Mouse (Mus musculus): ENCODE results near the gene 9430097D07Rik. TPM values are rescaled to one million over a fixed set of nuclear protein-coding genes. Genes with fewer than 3 reads are reported as not detected.

9430097D07Rik gene
- polyA plus RNA-seq, 1 experiment from 2014 or later = 0.14 TPM

GRCm38 (mm10) chr2:32556019-32556418, 19.5 kb downstream of the 9430097D07Rik start:
- Histone ChIP-seq H3K27ac (ENCODE audit: low read depth, low read length) (no peak overlapping the region), H3K4me1 (replicated peaks; ENCODE audit: control insufficient read depth, insufficient read depth, low read length) (peaks cover 2% of the 10 kb centered on the region; the same call in 1 of the 2 replicates), H3K4me2 (replicated peaks; ENCODE audit: low read depth) (no peak overlapping the region), H3K9ac (ENCODE audit: low read depth, low read length) (no peak overlapping the region), H3K9me3 (ENCODE audit: control insufficient read depth) (no peaks in the 10 kb centered on the region), H3K27me3 (replicated peaks; ENCODE audit: control insufficient read depth, insufficient read depth, low read length) (no peaks in the 10 kb centered on the region), H3K36me3 (ENCODE audit: control insufficient read depth, insufficient read depth) (peaks cover 26% of the 10 kb centered on the region), H3K4me3 (ENCODE audit: low read depth, low read length) (no peak overlapping the region)
- no peak for ATAC-seq
- 77% methylated on average over 7 of the region's 7 CpGs for WGBS
- TF ChIP-seq CTCF (IDR thresholded peaks at IDR 0.05; ENCODE audit: low read depth) = no peak

- H3K4me3 ChIP-seq (ENCODE audit: low read depth, low read length) = no peak overlapping the region
- WGBS = 40% methylated on average over 4 of the region's 4 CpGs
- no peak overlapping the region for H3K4me2 ChIP-seq (replicated peaks; ENCODE audit: low read depth)
- no peak for TF ChIP-seq CTCF (IDR thresholded peaks at IDR 0.05; ENCODE audit: low read depth)
- H3K27ac ChIP-seq (ENCODE audit: low read depth, low read length) = peak overlapping the region; percentile 35; the same call in 1 of the 2 replicates
- no peak for ATAC-seq
- H3K9ac ChIP-seq (ENCODE audit: low read depth, low read length) = no peak overlapping the region
- H3K4me1 ChIP-seq (replicated peaks; ENCODE audit: control insufficient read depth, insufficient read depth, low read length) = peaks cover 7% of the 10 kb centered on the region
- H3K27me3 ChIP-seq (replicated peaks; ENCODE audit: control insufficient read depth, insufficient read depth, low read length) = no peaks in the 10 kb centered on the region
- H3K36me3 ChIP-seq (ENCODE audit: control insufficient read depth, insufficient read depth) = peaks cover 21% of the 10 kb centered on the region
- H3K9me3 ChIP-seq (ENCODE audit: control insufficient read depth) = no peaks in the 10 kb centered on the region
Observed at GRCm38 (mm10) chr2:32555484-32555883, 20.0 kb downstream of the 9430097D07Rik start.

GRCm38 (mm10) chr2:32553592-32554148, 21.8 kb downstream of the 9430097D07Rik start:
- 83% methylated on average over 7 of the region's 7 CpGs for WGBS
- no peak overlapping the region for H3K27ac ChIP-seq (ENCODE audit: low read depth, low read length)
- peaks cover 6% of the 10 kb centered on the region; the same call in 1 of the 2 replicates for H3K36me3 ChIP-seq (ENCODE audit: control insufficient read depth, insufficient read depth)

DNA sequence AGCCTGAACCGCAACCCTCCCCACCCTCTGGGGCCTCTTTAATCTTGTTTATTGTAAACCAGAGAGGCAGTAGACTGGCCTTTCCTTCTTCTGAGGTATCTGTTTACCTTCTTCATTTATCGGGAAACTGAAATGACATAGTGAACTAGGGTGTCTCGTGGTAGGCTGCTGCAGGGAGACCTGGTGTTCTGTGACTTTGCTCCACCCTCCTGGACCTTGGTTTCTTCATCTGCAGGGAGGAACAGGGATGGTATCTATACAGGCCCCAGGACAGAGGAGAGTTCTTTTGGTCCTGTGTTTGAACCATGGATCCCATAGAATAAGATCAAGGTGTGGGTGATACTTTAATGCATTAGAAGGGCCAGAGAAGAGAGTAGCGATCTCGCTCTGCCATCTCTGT, 24.2 kb downstream of the 9430097D07Rik start:
- H3K4me2 ChIP-seq (replicated peaks; ENCODE audit: low read depth) = no peak overlapping the region
- peak overlapping the region; percentile 54 for H3K27ac ChIP-seq (ENCODE audit: low read depth, low read length)
- peak; percentile 66 for ATAC-seq
- no peak for TF ChIP-seq CTCF (IDR thresholded peaks at IDR 0.05; ENCODE audit: low read depth)
- H3K9ac ChIP-seq (ENCODE audit: low read depth, low read length) = no peak overlapping the region
- H3K36me3 ChIP-seq (ENCODE audit: control insufficient read depth, insufficient read depth) = 0 out of 2 replicates have a peak, but pooled peaks cover 8% of the 10 kb centered on the region
- H3K27me3 ChIP-seq (replicated peaks; ENCODE audit: control insufficient read depth, insufficient read depth, low read length) = no peaks in the 10 kb centered on the region
- H3K4me3 ChIP-seq (ENCODE audit: low read depth, low read length) = no peak overlapping the region
- peaks cover 19% of the 10 kb centered on the region for H3K4me1 ChIP-seq (replicated peaks; ENCODE audit: control insufficient read depth, insufficient read depth, low read length)
- 46% methylated on average over 5 of the region's 5 CpGs for WGBS
- H3K9me3 ChIP-seq (ENCODE audit: control insufficient read depth) = no peaks in the 10 kb centered on the region

More at GRCm38 (mm10) chr2:32553592-32554148, 21.8 kb downstream of the 9430097D07Rik start:
- no peaks in the 10 kb centered on the region for H3K27me3 ChIP-seq (replicated peaks; ENCODE audit: control insufficient read depth, insufficient read depth, low read length)
- no peaks in the 10 kb centered on the region for H3K9me3 ChIP-seq (ENCODE audit: control insufficient read depth)
- no peak overlapping the region for H3K4me2 ChIP-seq (replicated peaks; ENCODE audit: low read depth)
- no peak for TF ChIP-seq CTCF (IDR thresholded peaks at IDR 0.05; ENCODE audit: low read depth)
- no peak overlapping the region for H3K9ac ChIP-seq (ENCODE audit: low read depth, low read length)
- no peak for ATAC-seq
- H3K4me1 ChIP-seq (replicated peaks; ENCODE audit: control insufficient read depth, insufficient read depth, low read length) = peaks cover 14% of the 10 kb centered on the region
- H3K4me3 ChIP-seq (ENCODE audit: low read depth, low read length) = no peak overlapping the region

GRCm38 (mm10) chr2:32549764-32550163, 25.7 kb downstream of the 9430097D07Rik start:
- Histone ChIP-seq H3K9ac (ENCODE audit: low read depth, low read length) (no peak overlapping the region), H3K27me3 (replicated peaks; ENCODE audit: control insufficient read depth, insufficient read depth, low read length) (no peaks in the 10 kb centered on the region), H3K4me1 (replicated peaks; ENCODE audit: control insufficient read depth, insufficient read depth, low read length) (peaks cover 19% of the 10 kb centered on the region), H3K27ac (ENCODE audit: low read depth, low read length) (peak overlapping the region; percentile 21; the same call in 1 of the 2 replicates), H3K4me3 (ENCODE audit: low read depth, low read length) (no peak overlapping the region), H3K9me3 (ENCODE audit: control insufficient read depth) (no peaks in the 10 kb centered on the region), H3K4me2 (replicated peaks; ENCODE audit: low read depth) (no peak overlapping the region), H3K36me3 (ENCODE audit: control insufficient read depth, insufficient read depth) (0 out of 2 replicates have a peak, but pooled peaks cover 12% of the 10 kb centered on the region)
- WGBS = 34% methylated on average over 6 of the region's 6 CpGs
- ATAC-seq = no peak
- TF ChIP-seq CTCF (IDR thresholded peaks at IDR 0.05; ENCODE audit: low read depth) = no peak

DNA sequence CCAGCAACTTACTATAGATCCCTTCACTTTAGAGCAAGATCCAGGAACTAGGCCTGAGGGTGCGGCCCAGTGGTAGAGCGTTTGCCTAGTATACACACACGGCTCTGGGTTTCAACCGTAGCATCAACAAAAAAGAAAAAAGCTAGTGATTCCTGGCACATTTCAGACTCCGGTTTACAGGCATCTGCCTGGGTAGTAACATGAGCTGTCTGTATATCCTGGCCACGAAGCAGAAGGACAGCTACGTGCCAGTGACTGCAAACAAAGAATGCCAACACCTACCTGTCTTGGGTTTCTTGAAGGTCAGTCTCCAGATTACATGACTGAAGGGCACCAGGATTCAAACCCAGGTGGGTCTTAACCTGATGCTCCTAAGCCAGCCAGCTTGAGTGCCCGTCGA, 26.3 kb downstream of the 9430097D07Rik start:
- WGBS = 78% methylated on average over 9 of the region's 9 CpGs
- H3K27ac ChIP-seq (ENCODE audit: low read depth, low read length) = no peak overlapping the region

More for the DNA sequence above, 26.3 kb downstream of the 9430097D07Rik start:
- Histone ChIP-seq H3K4me2 (replicated peaks; ENCODE audit: low read depth) (no peak overlapping the region), H3K27me3 (replicated peaks; ENCODE audit: control insufficient read depth, insufficient read depth, low read length) (no peaks in the 10 kb centered on the region), H3K9ac (ENCODE audit: low read depth, low read length) (no peak overlapping the region), H3K36me3 (ENCODE audit: control insufficient read depth, insufficient read depth) (peaks cover 12% of the 10 kb centered on the region; the same call in 1 of the 2 replicates), H3K9me3 (ENCODE audit: control insufficient read depth) (no peaks in the 10 kb centered on the region), H3K4me1 (replicated peaks; ENCODE audit: control insufficient read depth, insufficient read depth, low read length) (peaks cover 19% of the 10 kb centered on the region), H3K4me3 (ENCODE audit: low read depth, low read length) (no peak overlapping the region)
- TF ChIP-seq CTCF (IDR thresholded peaks at IDR 0.05; ENCODE audit: low read depth) = no peak
- no peak for ATAC-seq
